Mouse (Mus musculus) urinary bladder, postnatal 36 days (tissue): ENCODE measurements around the gene Nsrp1.
A peak's percentile ranks its signal among the peaks of the same experiment; 100 is the strongest.

Source experiments
- DNase-seq, 2 experiments: peaks; one replicate each; pipeline ENCODE4 v3.0.0; 2022; ENCODE audit warnings: low spot score in 2 of 2, mixed read lengths in 1 of 2

Nsrp1 gene

DNA sequence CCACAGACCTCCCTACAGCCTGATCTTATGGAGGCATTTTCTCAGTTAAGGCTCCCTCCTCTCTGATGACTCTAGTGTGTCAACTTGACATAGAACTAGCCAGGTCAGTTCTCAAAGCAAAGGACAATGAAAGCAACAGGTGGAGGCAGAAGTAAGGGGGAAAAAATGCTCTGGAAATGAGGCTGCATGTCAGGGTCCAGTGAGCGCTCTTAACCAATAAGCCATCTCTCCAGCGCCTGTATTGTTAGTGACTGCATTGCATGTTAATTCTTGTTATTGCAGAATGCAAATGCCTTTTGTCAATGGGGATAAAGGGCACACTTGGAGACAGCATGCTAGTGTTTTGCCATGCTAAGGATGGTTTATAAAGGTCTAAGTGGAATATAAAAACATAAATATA lies 35.4 kb downstream of the Nsrp1 start:
- DNase-seq: no peak

DNA sequence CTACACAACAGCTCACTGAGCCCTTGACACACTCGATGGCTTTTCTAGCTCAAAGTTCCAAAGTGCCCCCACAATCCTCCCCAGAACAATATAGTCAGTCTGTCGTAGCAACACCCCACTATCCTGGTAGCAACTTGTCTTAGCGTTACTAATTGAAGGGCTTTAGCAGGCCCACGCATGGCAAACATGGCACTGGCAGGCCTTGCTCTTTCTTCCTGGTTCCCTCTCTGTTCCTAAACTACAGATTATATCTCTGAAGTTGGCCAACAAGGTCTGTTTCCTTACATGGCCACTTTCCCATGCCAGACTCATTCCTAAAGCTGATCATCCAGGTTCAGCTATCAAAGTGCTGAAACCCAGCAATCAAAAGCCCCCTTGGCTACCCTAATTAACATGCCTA lies 36.3 kb downstream of the Nsrp1 start:
- no peak for DNase-seq

DNA sequence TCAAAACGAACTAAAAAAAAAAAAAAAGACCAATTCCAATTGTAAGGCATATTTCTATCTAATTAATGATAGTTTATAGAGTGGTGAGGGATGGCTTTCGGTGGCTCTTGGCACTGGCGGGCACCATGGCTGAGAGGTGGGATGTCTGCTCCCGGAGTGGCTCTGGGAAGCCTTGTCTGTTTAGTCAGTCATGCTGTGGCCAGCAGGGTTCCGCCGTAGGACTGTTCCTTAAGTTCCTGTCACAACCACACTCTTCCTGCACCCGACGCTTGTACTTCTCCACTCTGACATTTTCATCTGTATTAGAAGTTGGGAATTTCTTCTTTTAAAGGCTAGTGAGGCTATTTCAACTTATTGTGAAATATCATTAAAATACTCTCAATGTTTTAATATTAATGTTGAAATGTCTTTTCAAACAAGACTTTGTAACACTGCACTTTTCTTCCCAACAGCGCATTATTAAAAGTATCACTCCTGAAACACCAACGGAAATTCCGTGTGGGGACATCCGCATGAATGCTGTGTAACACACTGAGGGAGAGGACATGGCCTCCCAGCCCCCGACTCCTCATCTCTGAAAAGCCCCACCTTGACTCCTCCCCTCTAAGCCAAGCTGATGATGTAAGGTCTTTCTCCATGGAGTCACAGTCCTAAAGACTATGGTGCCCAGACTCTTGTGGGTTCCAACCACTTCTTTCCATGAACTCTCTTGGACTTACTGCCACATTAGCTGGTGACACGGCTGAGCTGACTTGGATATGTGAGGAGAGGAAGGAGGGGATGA lies 46.9 kb downstream of the Nsrp1 start:
- no peak for DNase-seq

DNA sequence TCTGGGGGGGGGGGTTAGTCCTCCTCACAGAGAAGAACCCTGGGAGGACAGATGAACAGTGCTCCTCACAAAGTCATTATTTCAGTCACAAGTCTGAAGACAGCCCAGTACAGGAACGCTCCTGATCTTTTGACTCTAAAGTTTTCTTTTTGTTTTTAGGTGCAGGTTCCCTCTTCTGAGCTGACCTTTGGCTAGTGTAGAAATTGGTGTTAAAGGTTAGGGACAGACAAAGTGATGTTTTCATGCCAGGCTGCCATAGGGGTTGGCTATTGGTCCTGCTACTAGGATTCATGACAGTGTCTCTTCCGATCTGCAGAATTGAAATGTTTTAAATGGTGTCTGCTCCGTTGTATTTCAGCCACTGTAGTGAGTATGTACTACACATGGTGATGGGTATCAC lies 50.1 kb downstream of the Nsrp1 start:
- DNase-seq: no peak

DNA sequence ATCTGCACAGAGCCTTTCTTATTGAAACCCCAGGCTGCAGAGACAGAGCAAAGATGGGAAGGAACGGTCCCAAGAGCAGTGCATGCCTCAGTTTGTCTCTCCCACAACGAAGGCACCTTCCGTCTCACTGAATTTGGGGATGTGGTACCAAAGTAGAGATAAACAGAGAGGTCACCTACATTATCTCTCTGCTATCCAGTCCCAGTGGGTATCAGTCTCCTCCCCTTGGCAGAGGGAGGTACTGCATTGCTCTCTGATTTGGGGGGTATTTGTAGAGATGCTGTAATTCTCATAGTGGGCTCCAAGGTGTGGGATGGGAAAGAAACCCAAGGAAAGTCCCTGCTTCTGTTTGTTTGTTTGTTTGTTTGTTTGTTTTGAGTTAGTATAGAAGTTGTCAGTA lies 51.7 kb downstream of the Nsrp1 start:
- DNase-seq: no peak

DNA sequence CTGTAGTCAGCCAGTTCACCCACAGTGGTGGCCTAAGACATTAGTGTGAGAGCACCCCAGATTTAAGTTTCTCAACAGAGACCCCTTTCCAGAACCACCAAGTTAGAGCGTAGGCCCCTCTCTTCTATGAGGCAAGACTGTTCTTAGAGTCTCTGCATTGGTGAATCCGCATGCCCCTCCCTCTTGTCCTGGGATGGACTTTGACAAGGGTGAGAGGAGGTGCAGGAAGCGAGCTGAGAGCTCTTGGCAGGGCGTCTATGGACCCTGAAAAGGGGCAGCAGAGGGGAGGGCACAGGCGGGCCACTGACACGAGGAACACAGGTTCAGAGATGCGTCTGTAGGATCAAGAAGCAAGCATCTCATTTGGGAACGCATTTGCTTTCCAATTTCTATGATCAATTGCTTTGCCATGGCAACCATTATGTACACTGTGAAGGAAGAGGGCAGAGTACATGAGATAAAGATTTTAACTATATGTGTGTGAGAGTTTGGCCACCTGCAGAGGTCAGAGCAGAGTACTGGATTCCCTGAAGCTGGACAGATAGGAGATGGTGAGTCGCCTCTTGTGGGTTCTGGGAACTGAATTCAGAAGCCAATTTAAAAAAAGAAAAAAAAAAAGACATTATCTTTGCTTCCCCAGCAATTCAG lies 56.4 kb downstream of the Nsrp1 start:
- DNase-seq: no peak

DNA sequence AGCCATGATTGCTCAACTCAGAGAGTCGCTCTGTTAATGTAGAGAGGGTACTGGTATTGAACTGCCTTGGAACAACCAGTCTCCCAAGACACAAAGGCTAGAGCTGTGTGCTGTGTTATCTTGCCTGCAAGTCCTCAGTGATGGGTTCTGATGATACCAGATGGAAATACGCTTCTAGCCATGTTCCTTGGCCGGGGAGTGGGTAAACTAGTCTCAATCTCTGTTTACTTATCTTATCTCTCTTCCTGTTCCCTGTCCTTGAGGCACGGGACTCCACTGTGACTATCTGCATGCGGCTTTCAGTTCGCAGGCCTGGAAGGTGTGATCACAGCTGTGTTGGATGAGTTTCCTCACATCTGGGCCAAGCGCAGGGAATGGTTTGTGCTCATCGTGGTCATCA lies 58.7 kb downstream of the Nsrp1 start:
- no peak for DNase-seq

DNA sequence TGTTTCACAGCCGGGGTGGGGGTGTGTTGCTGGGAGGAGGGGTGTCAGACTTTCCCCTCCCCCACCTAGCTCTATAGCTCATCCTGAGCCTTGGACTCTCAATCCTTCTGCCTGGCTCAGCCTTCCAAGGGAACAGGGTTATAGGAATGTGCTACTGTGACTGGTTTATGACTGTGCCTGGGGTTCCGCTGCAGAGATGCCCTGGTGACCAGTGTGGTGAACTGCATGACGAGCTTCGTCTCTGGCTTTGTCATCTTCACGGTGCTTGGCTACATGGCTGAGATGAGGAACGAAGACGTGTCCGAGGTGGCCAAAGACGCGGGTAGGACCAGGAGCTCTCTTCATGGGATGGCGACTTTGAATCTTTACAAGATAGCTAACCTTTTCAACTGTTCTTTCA lies 60.2 kb downstream of the Nsrp1 start:
- DNase-seq: no peak

DNA sequence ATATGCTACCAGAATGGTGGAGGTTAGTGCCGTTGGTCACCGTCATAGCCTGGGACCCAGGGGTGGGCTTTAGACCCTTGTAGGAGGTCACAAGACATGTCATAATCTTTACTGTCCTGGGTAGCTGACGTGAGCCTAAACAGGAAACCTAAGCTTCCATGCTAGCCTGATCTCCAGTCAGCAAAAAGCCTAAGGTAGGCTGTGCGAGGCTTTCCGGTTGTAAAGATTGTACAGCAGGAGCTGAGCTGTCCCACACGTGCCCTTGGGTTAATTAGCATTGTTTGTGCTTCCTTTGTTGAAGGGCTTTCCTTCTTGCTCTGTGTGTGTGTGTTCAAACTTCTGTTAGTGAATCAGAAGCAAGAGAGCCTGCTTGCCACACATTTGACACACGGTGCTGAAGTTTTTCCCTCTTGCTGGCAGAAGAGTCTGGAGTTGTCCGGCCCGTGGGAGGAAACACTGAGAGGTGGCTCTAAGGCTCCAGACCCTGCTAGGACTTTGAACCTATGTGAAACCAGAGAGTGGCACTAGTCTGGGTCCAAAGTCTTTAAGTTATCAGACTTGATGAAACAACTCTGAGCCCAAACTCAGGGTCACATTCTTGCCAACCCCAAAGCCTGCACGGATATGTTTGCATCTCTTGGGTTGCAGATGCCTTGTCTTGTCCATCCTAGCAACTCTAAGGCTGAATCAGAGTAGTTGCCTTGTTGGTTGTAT lies 67.3 kb downstream of the Nsrp1 start:
- DNase-seq: no peak

DNA sequence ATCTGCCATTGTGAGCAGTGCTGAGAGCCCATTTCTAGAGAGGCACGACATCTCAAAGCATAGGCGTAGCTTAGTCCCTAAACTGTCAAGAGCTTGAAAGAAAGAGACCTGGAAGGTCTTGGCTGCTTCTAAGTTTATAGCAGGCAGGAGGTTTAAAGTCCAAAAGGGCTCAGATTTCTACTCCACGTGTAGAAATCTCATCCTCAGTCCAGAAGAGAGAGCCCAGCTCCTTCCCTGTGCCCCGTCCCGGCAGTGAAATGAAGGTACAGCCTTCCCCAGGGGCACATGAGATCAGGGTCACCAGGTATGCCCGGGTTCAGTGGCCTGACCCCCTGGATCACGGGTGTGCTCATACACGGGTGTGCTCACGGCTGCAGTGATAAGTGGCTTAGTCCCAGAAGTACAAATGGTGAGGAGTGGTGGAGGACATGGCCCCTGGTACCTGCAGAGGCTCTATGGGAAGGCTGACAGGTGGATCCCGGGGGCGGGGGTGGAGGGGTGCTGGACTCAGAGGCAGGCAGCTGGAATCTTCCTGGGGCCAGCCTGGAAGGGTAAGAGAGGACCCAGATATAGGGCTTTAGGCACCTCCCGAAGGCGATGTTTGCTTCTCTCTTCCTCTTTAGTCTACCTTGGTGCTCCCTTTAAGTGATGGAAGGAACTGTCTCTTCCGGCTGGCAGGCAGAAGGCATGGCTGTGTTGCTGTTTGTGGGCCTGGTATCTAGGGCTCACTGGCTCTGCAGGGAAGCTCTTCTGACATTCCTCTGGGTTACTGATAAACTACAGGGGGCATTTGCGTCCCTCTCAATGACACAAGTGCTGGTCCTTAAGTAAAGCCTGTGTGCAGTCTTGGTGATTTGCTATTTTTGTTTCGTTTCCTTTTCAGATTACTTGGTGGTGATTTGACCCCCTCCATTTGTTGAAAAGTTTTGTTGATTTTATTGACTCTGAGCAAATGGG lies 68.9 kb downstream of the Nsrp1 start:
- DNase-seq: no peak

DNA sequence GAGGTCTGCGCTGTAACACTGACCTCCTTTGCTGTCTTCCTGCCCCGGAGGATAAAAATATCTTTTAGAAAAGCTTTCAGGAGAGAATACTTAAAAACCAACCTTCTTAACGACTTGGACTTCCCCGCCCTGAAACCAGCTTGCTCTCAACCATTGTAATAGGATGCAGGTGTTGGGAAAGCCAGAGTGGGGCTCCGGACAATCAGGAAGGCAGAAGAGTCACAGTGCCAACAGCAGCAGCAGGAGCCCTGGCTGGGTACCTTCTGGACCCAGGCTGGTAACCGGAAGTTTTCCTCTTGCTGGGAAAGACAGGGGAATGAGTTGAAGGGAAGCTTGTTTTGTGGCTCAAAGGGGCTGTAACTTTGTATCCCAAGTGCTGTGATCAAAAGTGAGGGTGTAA lies 71.6 kb downstream of the Nsrp1 start:
- no peak for DNase-seq

DNA sequence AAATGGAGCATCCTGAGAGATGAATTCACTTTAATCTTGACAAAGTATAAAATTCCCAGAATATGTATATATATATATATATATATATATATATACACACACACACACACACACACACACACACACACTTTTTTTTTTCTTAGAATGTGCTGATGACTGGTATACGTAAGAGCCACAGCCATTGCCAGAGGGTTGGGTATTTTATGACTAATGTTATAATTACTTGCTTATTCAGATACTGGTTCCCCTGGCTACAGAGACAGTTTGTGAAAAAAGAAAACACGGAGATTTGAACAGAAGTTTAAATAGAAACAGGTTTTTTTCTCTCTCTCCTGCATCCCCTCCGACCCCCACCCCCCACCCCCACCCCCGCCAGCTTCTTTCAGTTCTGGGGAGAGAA lies 72.4 kb downstream of the Nsrp1 start:
- no peak for DNase-seq

DNA sequence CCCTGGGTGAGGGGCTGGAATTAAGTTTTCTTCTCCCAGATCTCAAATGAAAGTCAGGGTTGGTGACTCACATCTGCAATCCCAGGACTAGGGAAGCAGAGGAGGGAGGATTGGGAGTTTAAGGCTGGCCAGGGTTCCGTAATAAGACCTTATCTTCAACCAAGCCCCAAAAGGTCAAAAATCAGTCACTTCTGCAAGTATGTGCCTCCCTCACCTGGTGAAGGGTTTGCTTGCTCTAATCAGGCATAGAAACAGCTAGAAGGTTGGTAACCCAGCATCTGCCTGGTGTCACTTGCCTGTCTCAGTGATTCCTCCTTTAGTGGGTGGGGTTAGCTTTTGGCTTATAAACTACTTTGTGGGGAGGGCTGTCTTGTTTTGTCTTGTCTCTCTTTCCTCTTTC lies 75.9 kb downstream of the Nsrp1 start:
- no peak for DNase-seq

DNA sequence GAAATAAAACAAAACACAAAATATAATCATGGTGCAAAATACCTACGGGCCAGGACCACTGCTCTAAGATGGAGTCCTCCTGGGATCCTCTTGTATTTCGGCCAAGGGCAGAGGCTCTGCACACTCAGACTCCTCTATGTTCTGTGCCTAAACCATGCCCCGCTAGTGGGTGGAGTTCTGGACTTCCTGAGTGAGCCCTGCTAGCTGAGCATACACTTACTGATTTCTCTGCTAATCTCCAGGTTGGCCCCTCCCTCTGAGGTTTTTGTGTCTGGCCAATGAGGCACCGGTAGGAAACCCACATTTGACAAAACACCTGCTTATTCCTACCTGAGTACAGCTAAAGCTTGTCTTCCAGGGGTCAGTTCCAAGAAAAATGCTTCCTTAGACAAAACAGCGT lies 77.5 kb downstream of the Nsrp1 start:
- DNase-seq: no peak

DNA sequence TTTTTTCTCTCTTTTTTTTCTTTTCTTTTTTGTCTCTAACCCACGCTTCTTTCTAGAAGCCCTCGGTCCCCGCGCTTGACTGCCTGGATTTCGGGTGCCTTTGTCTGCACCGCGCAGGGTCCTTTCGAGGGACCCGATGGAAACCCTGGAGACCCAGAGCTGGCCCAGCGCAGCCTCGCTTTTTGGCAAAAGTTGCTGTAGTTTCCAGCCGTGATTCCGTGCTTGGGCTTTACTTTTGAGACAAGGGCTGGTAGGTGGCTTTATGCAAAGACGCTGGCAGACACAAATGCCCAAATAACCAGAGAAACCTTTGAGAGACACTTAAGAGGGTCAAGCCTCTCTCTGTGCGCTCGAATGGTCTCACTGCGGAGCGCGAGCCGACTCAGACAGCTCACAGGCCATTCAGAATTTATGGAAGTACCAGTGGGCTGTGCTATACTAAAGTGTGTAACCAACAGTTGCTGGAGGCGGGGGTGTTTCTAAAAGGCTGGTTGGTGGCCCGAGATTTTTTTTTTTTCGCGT lies 79.5 kb downstream of the Nsrp1 start:
- DNase-seq: no peak

DNA sequence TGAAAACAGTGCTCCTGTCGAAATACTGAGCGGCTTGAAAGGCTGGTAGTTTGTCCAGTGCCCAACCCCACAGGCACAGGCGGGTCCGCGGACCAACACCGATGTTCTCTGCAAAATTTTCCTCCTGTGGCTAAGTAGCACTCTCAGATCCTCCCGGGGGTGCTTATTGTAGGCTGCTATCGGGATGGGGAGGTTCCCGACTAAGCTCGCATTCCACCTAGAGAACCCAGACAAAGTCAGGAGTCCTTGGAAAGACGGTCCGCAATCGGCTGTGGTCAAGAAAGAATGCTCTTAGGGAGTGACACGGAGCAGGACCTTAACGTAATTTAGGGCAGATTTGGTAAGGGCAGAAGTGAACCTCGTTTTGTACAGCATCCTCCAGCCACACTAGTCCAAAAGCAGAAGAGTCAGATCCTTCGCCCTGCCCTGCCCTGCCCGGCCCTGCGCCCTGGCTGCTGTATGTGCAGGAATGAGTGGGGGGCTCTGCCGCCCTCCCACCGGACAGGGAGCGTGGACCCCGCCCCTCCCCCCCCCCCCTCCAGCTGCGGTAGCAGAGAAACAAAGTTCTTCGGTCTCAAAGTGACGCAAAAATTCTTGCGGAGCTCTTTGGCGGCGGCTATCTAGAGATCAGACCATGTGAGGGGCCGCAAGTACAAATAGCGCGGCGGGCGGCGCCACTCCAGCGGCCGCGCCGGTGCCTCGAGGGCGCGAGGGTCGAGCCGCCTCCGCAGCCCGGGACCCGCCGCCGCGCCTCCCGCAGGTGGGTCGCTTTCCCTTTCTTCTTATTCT lies 80.1 kb downstream of the Nsrp1 start, which contains the start of gene Slc6a4:
TSS of gene Slc6a4 (plus strand) at position 688 of the 789 bp plus-strand sequence.
- DNase-seq: peak in 1 of 2 experiments; percentile 19

DNA sequence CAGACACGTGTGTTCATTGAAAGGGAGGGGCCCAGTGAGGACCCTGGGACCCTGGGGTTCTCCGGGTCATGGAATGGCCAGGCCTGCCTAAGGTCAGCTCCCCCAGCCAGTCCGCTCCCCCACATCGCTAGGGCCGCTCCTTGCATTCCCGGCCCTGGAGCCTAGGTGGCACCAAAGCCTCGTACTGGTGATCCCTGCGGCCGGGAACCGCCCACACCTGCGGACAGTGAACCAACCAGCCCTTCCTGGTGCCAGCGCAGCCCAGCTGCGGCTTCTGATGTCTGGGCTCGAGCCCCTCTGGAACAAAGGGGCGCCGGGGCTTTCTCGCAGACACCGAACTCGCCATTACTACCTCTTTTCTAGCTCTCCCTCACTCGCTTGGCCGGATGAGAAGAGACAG lies 80.9 kb downstream of the Nsrp1 start:
- DNase-seq: peak; percentile 79 to 81

DNA sequence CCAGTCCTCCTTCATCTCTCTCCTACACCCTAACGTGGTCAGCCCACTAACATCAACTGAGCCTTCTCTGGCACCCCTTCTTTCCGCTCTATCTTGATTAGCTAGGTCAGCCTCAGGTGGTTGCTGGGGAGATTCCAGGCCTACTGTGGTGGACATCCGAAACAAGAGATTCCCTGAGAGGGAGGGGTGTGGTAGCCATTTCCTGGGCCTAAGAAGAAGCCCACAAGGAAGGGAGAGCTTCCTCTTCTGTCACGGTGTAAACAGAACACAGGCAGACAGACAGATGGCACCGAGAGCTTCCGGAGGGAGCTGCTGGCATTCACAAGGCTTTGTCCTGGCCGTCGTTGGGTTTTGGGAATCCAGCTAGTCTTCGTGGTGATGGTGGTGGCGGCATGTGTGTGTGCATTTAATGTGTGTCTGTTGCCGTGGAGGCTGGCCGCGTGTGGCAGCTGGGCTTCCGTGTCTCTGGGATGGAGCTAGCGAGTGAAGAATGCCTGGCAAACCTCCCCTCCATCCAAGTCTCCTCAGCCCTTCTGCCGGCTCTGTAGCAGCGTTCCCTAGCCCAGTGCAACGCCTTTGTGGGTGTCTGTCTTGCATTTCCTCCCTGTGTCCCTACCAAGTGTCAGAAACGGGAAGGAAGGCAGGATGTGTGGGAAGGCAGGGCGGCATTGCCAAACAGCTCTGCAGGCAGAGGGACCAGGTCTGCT lies 82.1 kb downstream of the Nsrp1 start:
- DNase-seq: no peak
